Mouse (Mus musculus): Measurements from ENCODE around the gene Olfr424. TPM values are rescaled to one million over a fixed set of nuclear protein-coding genes. Genes with fewer than 3 reads are reported as not detected.

Gene Olfr424
- polyA plus RNA-seq, 1 experiment from 2014 or later, result not detected

- H3K4me3 ChIP-seq (ENCODE audit: low read depth, low read length), result no peak within 1 kb of the TSS
- H3K4me2 ChIP-seq (ENCODE audit: low read depth, low read length), result no peak within 1 kb of the TSS
- peak; percentile 4 for DNase-seq (ENCODE audit: low spot score)
- WGBS, result 34% methylated on average over 3 of the region's 3 CpGs
- no peaks in the 10 kb centered on the region for H3K9me3 ChIP-seq (replicated peaks; ENCODE audit: control insufficient read depth, low read length)
- no peak within 1 kb of the TSS for H3K9ac ChIP-seq (replicated peaks; ENCODE audit: low read length)
- no peaks in the 10 kb centered on the region for H3K27me3 ChIP-seq (ENCODE audit: control insufficient read depth, insufficient read depth, low read length)
- H3K4me1 ChIP-seq (ENCODE audit: control insufficient read depth, insufficient read depth, low read length), result no peaks in the 10 kb centered on the region
- H3K36me3 ChIP-seq (replicated peaks; ENCODE audit: control insufficient read depth, insufficient read depth, low read depth, low read length), result no peaks in the 10 kb centered on the region
- no peak within 1 kb of the TSS for H3K27ac ChIP-seq (replicated peaks; ENCODE audit: low read depth, low read length)
- ATAC-seq (replicated peaks; ENCODE audit: insufficient number of reproducible peaks, low FRiP score, low TSS enrichment, low read depth), result no peak
Observed at GRCm38 (mm10) chr1:174172605-174173004, 41.3 kb downstream of the Olfr424 start, which contains the start of gene Spta1. Gene Spta1 (plus strand): TSS chr1:174172776.

Other genes with a start within 250 kb of the Olfr424 start
- gene Ifi211, start 218.5 kb upstream of the Olfr424 start, polyA plus RNA-seq (2014; fragmentation: Nextera tagmentation; extraction: Ambion mirVana), result 0.28 and 0.40 TPM in 2 replicates
- 0.49 and 0.75 TPM in 2 replicates for gene Mndal, start 189.0 kb upstream of the Olfr424 start, polyA plus RNA-seq (2014; fragmentation: Nextera tagmentation; extraction: Ambion mirVana)
- gene Ifi203, start 188.8 kb upstream of the Olfr424 start, polyA plus RNA-seq (2014; fragmentation: Nextera tagmentation; extraction: Ambion mirVana), result 0.17 and 0.38 TPM in 2 replicates
- gene Ifi202b, start 148.8 kb upstream of the Olfr424 start, polyA plus RNA-seq (2014; fragmentation: Nextera tagmentation; extraction: Ambion mirVana), result 0.20 and 0.36 TPM in 2 replicates
- not detected in 2 replicates for gene Ifi205, start 99.7 kb upstream of the Olfr424 start, polyA plus RNA-seq (2014; fragmentation: Nextera tagmentation; extraction: Ambion mirVana)
- not detected in 2 replicates for gene Olfr433, start 90.8 kb upstream of the Olfr424 start, polyA plus RNA-seq (2014; fragmentation: Nextera tagmentation; extraction: Ambion mirVana)
- not detected in 2 replicates for gene Olfr432, start 82.3 kb upstream of the Olfr424 start, polyA plus RNA-seq (2014; fragmentation: Nextera tagmentation; extraction: Ambion mirVana)
- gene Olfr430, start 64.9 kb upstream of the Olfr424 start, polyA plus RNA-seq (2014; fragmentation: Nextera tagmentation; extraction: Ambion mirVana), result 0.07 TPM in 1 of 2 replicates, not detected in the other
- not detected in 2 replicates for gene Olfr429, start 47.2 kb upstream of the Olfr424 start, polyA plus RNA-seq (2014; fragmentation: Nextera tagmentation; extraction: Ambion mirVana)
- not detected in 2 replicates for gene Olfr427, start 34.6 kb upstream of the Olfr424 start, polyA plus RNA-seq (2014; fragmentation: Nextera tagmentation; extraction: Ambion mirVana)
- gene Olfr231, start 10.4 kb upstream of the Olfr424 start, polyA plus RNA-seq (2014; fragmentation: Nextera tagmentation; extraction: Ambion mirVana), result 0.64 and 0.90 TPM in 2 replicates
- gene Olfr420, start 24.1 kb downstream of the Olfr424 start, polyA plus RNA-seq (2014; fragmentation: Nextera tagmentation; extraction: Ambion mirVana), result 0.14 and 0.34 TPM in 2 replicates
- gene Spta1, start 41.3 kb downstream of the Olfr424 start, polyA plus RNA-seq (2014; fragmentation: Nextera tagmentation; extraction: Ambion mirVana), result 2.0 and 2.4 TPM in 2 replicates
- gene Olfr419, start 120.5 kb downstream of the Olfr424 start, polyA plus RNA-seq (2014; fragmentation: Nextera tagmentation; extraction: Ambion mirVana), result not detected in 2 replicates
- gene Mptx1, start 199.0 kb downstream of the Olfr424 start, polyA plus RNA-seq (2014; fragmentation: Nextera tagmentation; extraction: Ambion mirVana), result not detected in 2 replicates
- gene Olfr417, start 233.6 kb downstream of the Olfr424 start, polyA plus RNA-seq (2014; fragmentation: Nextera tagmentation; extraction: Ambion mirVana), result not detected in 2 replicates

Measured in embryonic facial prominence, embryonic 11.5 days (tissue).